13 mouse cellular contexts compared by ENCODE assay signal in the genomic region with DNA sequence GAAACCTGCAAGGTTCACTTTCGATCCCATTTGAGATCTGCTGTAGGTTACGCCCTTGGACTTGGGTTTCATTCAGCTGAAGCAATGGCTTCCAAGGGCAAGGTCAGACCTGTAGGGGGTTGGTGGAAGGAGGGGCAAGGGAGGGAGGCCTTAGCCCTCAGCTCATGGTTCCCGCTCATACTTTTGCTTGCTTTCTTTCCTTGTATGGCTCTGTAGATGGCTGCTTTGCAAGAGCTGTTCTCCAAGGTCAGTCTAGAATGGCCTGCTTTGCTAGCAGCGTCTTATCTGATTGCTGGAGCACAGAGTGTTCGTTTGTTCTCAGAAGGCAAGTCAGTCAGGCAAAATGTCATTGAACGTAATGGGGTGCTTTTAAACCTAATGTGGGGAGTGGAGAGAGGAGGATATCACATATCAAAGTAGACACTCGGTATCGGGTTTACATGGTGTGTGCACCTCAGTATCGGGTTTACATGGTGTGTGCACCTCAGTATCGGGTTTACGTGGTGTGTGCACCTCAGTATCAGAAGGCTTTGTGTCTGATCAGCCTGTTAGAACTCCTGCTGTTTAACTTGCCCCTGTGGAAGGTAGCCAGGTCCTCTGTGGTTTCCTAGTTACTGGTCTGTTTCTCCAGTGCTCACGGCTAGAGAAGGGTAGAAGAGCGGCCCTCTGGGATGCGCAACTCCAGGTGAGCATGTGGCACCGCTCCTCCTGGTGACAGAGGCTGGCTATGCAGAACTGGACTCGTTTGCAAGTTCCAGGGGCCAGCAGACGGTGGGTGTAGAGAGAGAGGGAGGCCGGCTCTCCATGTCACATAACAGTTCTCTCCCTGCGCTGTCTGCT. TPM values are rescaled to one million over a fixed set of nuclear protein-coding genes. Genes with fewer than 3 reads are reported as not detected.
DNase-seq lines count a peak whose midpoint lies in the region; ATAC-seq lines count a peak whose summit lies in the region.
"Had no signal": no experiment of that assay in that cellular context is flagged by ENCODE, and none has a peak within 500 bp of the region (broad histone marks: within the 10 kb centered on the region; RNA-seq: fewer than 3 reads in every experiment).

No protein-coding gene starts in this region.

- DNase-seq in adrenal gland, adult (ENCODE audit: inconsistent age in 2 of 2, low spot score in 1 of 2) = peak; percentile 88 to 93
- no peak for DNase-seq in adrenal gland, postnatal 25 days
- peak; percentile 35 for DNase-seq in urinary bladder, postnatal 14 days (ENCODE audit: low spot score)
- no peak for DNase-seq in urinary bladder, postnatal 10 days (ENCODE audit: low spot score)
- no peak for DNase-seq in frontal cortex, postnatal 36 days (ENCODE audit: low spot score in 2 of 2)
- no peak for DNase-seq in spleen, adult 12 weeks (ENCODE audit: low spot score)
- no peak for DNase-seq in forebrain, embryonic 11.5 days (ENCODE audit: low spot score)
- DNase-seq: cerebellum, adult 18-20 months; midbrain, embryonic 14.5 days had no signal

- H3K9me3 ChIP-seq in kidney, embryonic 14.5 days (ENCODE audit: control insufficient read depth, low read length) = no peaks in the 10 kb centered on the region
- H3K9me3 ChIP-seq in forebrain, embryonic 11.5 days (ENCODE audit: control insufficient read depth, low read length) = no peaks in the 10 kb centered on the region
- H3K9me3 ChIP-seq: hindbrain, embryonic 15.5 days had no signal

- peak; percentile 66 for ATAC-seq in kidney, embryonic 14.5 days (ENCODE audit: low FRiP score, low TSS enrichment)
- no peak for ATAC-seq in forebrain, embryonic 11.5 days (replicated peaks; ENCODE audit: low FRiP score)

- no peaks in the 10 kb centered on the region for H3K27me3 ChIP-seq in kidney, embryonic 14.5 days (ENCODE audit: control insufficient read depth, insufficient read depth, low read length)
- no peaks in the 10 kb centered on the region for H3K27me3 ChIP-seq in forebrain, embryonic 11.5 days (ENCODE audit: control insufficient read depth, insufficient read depth, low read length)
- H3K27me3 ChIP-seq: hindbrain, embryonic 15.5 days had no signal

- no peak overlapping the region for H3K4me3 ChIP-seq in kidney, embryonic 14.5 days (ENCODE audit: low read length)
- H3K4me3 ChIP-seq in forebrain, embryonic 11.5 days (ENCODE audit: low read depth, low read length) = no peak overlapping the region
- H3K4me3 ChIP-seq: erythroblast, embryonic 14.5 days; hindbrain, embryonic 15.5 days had no signal

- H3K36me3 ChIP-seq in kidney, embryonic 14.5 days (ENCODE audit: control insufficient read depth, insufficient read depth, low read length) = no peaks in the 10 kb centered on the region
- no peaks in the 10 kb centered on the region for H3K36me3 ChIP-seq in forebrain, embryonic 11.5 days (ENCODE audit: control insufficient read depth, insufficient read depth, low read length)

- no peak overlapping the region; the same call in 1 of the 2 replicates for H3K4me2 ChIP-seq in kidney, embryonic 14.5 days (replicated peaks; ENCODE audit: low read depth, low read length)
- no peak overlapping the region for H3K4me2 ChIP-seq in forebrain, embryonic 11.5 days (ENCODE audit: low read depth, low read length, severe bottlenecking)
- H3K4me2 ChIP-seq: hindbrain, embryonic 15.5 days had no signal

- WGBS in kidney, embryonic 14.5 days = 34% methylated on average over 19 of the region's 19 CpGs
- WGBS in forebrain, embryonic 11.5 days = 82% methylated on average over 19 of the region's 19 CpGs

- H3K4me1 ChIP-seq in kidney, embryonic 14.5 days (ENCODE audit: control insufficient read depth, insufficient read depth, low read length) = peaks cover 31% of the 10 kb centered on the region
- H3K4me1 ChIP-seq in forebrain, embryonic 11.5 days (replicated peaks; ENCODE audit: control insufficient read depth, insufficient read depth, low read length) = no peaks in the 10 kb centered on the region; the same call in 1 of the 2 replicates

- H3K27ac ChIP-seq in kidney, embryonic 14.5 days (ENCODE audit: low read depth, low read length) = peak overlapping the region; percentile 85
- no peak overlapping the region for H3K27ac ChIP-seq in forebrain, embryonic 11.5 days (ENCODE audit: low read depth, low read length)
- H3K27ac ChIP-seq: hindbrain, embryonic 15.5 days had no signal

- no peak overlapping the region for H3K9ac ChIP-seq in kidney, embryonic 14.5 days (ENCODE audit: low read depth, low read length)
- no peak overlapping the region for H3K9ac ChIP-seq in forebrain, embryonic 11.5 days (ENCODE audit: low read length)
- H3K9ac ChIP-seq: hindbrain, embryonic 15.5 days had no signal

RNA-seq across cellular contexts. Expression of gene Nt5dc3, which starts 35.7 kb away (rescaled TPM):
- 37.0 and 43.7 TPM in 2 replicates for total RNA-seq in adrenal gland, postnatal 25 days (2021)
- polyA plus RNA-seq in kidney, embryonic 14.5 days (2014; fragmentation: Nextera tagmentation; extraction: Ambion mirVana) = 1.5 and 2.6 TPM in 2 replicates
- 1.5 and 1.8 TPM in 2 replicates for polyA plus RNA-seq in forebrain, embryonic 11.5 days (2014; fragmentation: Nextera tagmentation; extraction: Ambion mirVana)

RNA-seq across cellular contexts. Expression of gene Gm49358, which starts 50.7 kb away (rescaled TPM):
- 9.5 and 10.1 TPM in 2 replicates for total RNA-seq in adrenal gland, postnatal 25 days (2021)
- polyA plus RNA-seq in kidney, embryonic 14.5 days (2014; fragmentation: Nextera tagmentation; extraction: Ambion mirVana) = 0.22 and 0.31 TPM in 2 replicates
- not detected in 2 replicates for polyA plus RNA-seq in forebrain, embryonic 11.5 days (2014; fragmentation: Nextera tagmentation; extraction: Ambion mirVana)
- polyA plus RNA-seq: erythroblast, embryonic 14.5 days; hindbrain, embryonic 15.5 days; liver, adult 2 months had no signal

Comparison
In these comparisons a context has a peak if more than half of its experiments do, and no peak if none do; other contexts are left out.
1. DNase-seq: peak in adrenal gland, adult (2 of 2) and urinary bladder, postnatal 14 days (single experiment); none in adrenal gland, postnatal 25 days (single experiment), urinary bladder, postnatal 10 days (single experiment), frontal cortex, postnatal 36 days (0 of 2), spleen, adult 12 weeks (single experiment) and forebrain, embryonic 11.5 days (single experiment).